Mouse (Mus musculus) megakaryocyte, embryonic 14.5 days (primary cell): Measurements from ENCODE around the gene Atoh7.
"Not testable (repeated sequence)": the region's sequence is repeated elsewhere in the genome, so short reads cannot be mapped to it uniquely, and the experiment has no call there.

Experiments
- FLI1 ChIP-seq: IDR thresholded peaks from 2 replicates; pipeline ENCODE4 v1.6.1; 2012; ENCODE audit warnings: low read length, inconsistent platforms, mixed read lengths
- GATA1 ChIP-seq: IDR thresholded peaks from 3 replicates; pipeline ENCODE4 v1.6.1; 2012; ENCODE audit warnings: mixed read lengths, low read length, inconsistent platforms, borderline replicate concordance

- not testable (repeated sequence) for TF ChIP-seq GATA1, FLI1
These were observed 45.4 kb upstream of the Atoh7 start for GRCm38 (mm10) chr10:63054071-63054470.
